Comparison of ENCODE assay signal across 10 mouse cellular contexts in the genomic region with DNA sequence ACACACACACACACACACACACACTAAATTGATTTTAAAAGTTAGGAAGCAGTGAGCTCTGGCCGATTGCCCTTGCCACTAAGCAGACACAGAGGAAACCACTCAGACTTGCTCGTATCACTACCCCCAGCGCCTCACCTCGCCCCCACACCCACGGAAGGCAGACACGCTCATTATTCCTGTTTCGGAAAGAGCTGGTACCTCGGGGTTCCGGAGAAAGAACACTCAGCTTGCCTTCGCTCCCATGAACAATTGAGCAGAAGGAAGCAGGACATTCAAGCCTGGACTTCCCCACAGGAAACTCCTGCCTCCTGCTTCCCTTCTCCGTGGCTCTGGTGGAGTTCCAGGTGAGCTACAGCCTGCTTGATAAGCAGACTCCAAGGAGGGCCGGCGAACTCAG.
DNase-seq lines count a peak whose midpoint lies in the region; ATAC-seq and TF ChIP-seq lines count a peak whose summit lies in the region.
"Had no signal": no experiment of that assay in that cellular context is flagged by ENCODE, and none has a peak within 500 bp of the region (broad histone marks: within the 10 kb centered on the region; RNA-seq: fewer than 3 reads in every experiment).

No protein-coding gene starts in this region.

- no peak for DNase-seq in lung, postnatal 0 days (ENCODE audit: low spot score)
- DNase-seq in lung, postnatal 14 days: no peak
- peak; percentile 41 for DNase-seq in embryonic facial prominence, embryonic 14.5 days (ENCODE audit: low spot score)
- DNase-seq in heart, postnatal 25 days (ENCODE audit: low spot score): peak; percentile 18
- no peak for DNase-seq in frontal cortex, postnatal 14 days (ENCODE audit: low spot score in 2 of 2)
- DNase-seq in c-Kit-positive CD71-positive TER-119-positive erythroid progenitor cells, embryonic 14.5 days (ENCODE audit: low spot score): no peak
- DNase-seq: cerebellum, adult 11 months had no signal

- ATAC-seq in lung, postnatal 0 days: peak; percentile 28; the same call in 1 of the 2 replicates
- ATAC-seq in embryonic facial prominence, embryonic 14.5 days (ENCODE audit: low read depth): no peak
- ATAC-seq in limb, embryonic 13.5 days (ENCODE audit: low FRiP score, low read depth): no peak
- ATAC-seq in midbrain, embryonic 16.5 days: no peak

- no peak overlapping the region for H3K4me2 ChIP-seq in lung, postnatal 0 days (replicated peaks; ENCODE audit: low read depth, low read length)
- H3K4me2 ChIP-seq in embryonic facial prominence, embryonic 14.5 days (ENCODE audit: low read depth, low read length): no peak overlapping the region
- no peak overlapping the region for H3K4me2 ChIP-seq in limb, embryonic 13.5 days (replicated peaks)
- no peak overlapping the region for H3K4me2 ChIP-seq in midbrain, embryonic 16.5 days (ENCODE audit: low read length)
- H3K4me2 ChIP-seq: hindbrain, embryonic 15.5 days had no signal

- no peak for TF ChIP-seq CTCF in lung, postnatal 0 days (IDR thresholded peaks at IDR 0.05)

- intact Hi-C loops in heart, postnatal 25 days (cut with DNase I): no loop called here

- no peaks in the 10 kb centered on the region for H3K36me3 ChIP-seq in lung, postnatal 0 days (ENCODE audit: insufficient read depth, low read length)
- no peaks in the 10 kb centered on the region for H3K36me3 ChIP-seq in embryonic facial prominence, embryonic 14.5 days (ENCODE audit: control insufficient read depth, insufficient read depth, low read length)
- H3K36me3 ChIP-seq in limb, embryonic 13.5 days: no peaks in the 10 kb centered on the region
- no peaks in the 10 kb centered on the region for H3K36me3 ChIP-seq in midbrain, embryonic 16.5 days (ENCODE audit: control insufficient read depth, insufficient read depth, low read length)
- H3K36me3 ChIP-seq: hindbrain, embryonic 15.5 days had no signal

- 58% methylated on average over 13 of the region's 13 CpGs for WGBS in lung, postnatal 0 days
- 61% methylated on average over 13 of the region's 13 CpGs for WGBS in embryonic facial prominence, embryonic 14.5 days
- WGBS in limb, embryonic 13.5 days: 71% methylated on average over 13 of the region's 13 CpGs
- 82% methylated on average over 13 of the region's 13 CpGs for WGBS in midbrain, embryonic 16.5 days

- H3K4me1 ChIP-seq in lung, postnatal 0 days (ENCODE audit: insufficient read depth, low read depth, low read length): peaks cover 5% of the 10 kb centered on the region; the same call in 1 of the 2 replicates
- peaks cover 8% of the 10 kb centered on the region for H3K4me1 ChIP-seq in embryonic facial prominence, embryonic 14.5 days (ENCODE audit: control insufficient read depth, insufficient read depth, low read length)
- peaks cover 20% of the 10 kb centered on the region; the same call in 1 of the 2 replicates for H3K4me1 ChIP-seq in limb, embryonic 13.5 days
- no peaks in the 10 kb centered on the region for H3K4me1 ChIP-seq in midbrain, embryonic 16.5 days (ENCODE audit: control insufficient read depth, insufficient read depth, low read length)

- no peak overlapping the region for H3K4me3 ChIP-seq in lung, postnatal 0 days (ENCODE audit: low read depth, low read length)
- H3K4me3 ChIP-seq in embryonic facial prominence, embryonic 14.5 days (ENCODE audit: low read depth, low read length): no peak overlapping the region
- H3K4me3 ChIP-seq in limb, embryonic 13.5 days: no peak overlapping the region
- no peak overlapping the region for H3K4me3 ChIP-seq in midbrain, embryonic 16.5 days (ENCODE audit: low read depth, low read length)
- H3K4me3 ChIP-seq: hindbrain, embryonic 15.5 days had no signal

- no peaks in the 10 kb centered on the region for H3K27me3 ChIP-seq in lung, postnatal 0 days (replicated peaks; ENCODE audit: insufficient read depth, low read length)
- no peaks in the 10 kb centered on the region for H3K27me3 ChIP-seq in embryonic facial prominence, embryonic 14.5 days (replicated peaks; ENCODE audit: control insufficient read depth, insufficient read depth, low read length)
- H3K27me3 ChIP-seq in limb, embryonic 13.5 days: no peaks in the 10 kb centered on the region
- no peaks in the 10 kb centered on the region for H3K27me3 ChIP-seq in midbrain, embryonic 16.5 days (ENCODE audit: control insufficient read depth, insufficient read depth, low read depth, low read length)
- H3K27me3 ChIP-seq: hindbrain, embryonic 15.5 days had no signal

- no peak for TF ChIP-seq EP300 in lung, postnatal 0 days (IDR thresholded peaks at IDR 0.05)

- H3K9me3 ChIP-seq in lung, postnatal 0 days (ENCODE audit: low read length): no peaks in the 10 kb centered on the region
- no peaks in the 10 kb centered on the region for H3K9me3 ChIP-seq in embryonic facial prominence, embryonic 14.5 days (ENCODE audit: control insufficient read depth, low read length)
- no peaks in the 10 kb centered on the region for H3K9me3 ChIP-seq in limb, embryonic 13.5 days
- no peaks in the 10 kb centered on the region for H3K9me3 ChIP-seq in midbrain, embryonic 16.5 days (replicated peaks; ENCODE audit: control insufficient read depth, low read length, poor library complexity, severe bottlenecking)
- H3K9me3 ChIP-seq: hindbrain, embryonic 15.5 days had no signal

- H3K9ac ChIP-seq in lung, postnatal 0 days (replicated peaks; ENCODE audit: low read depth): no peak overlapping the region
- H3K9ac ChIP-seq in embryonic facial prominence, embryonic 14.5 days (ENCODE audit: low read depth, low read length): no peak overlapping the region
- no peak overlapping the region for H3K9ac ChIP-seq in limb, embryonic 13.5 days
- no peak overlapping the region for H3K9ac ChIP-seq in midbrain, embryonic 16.5 days (ENCODE audit: low read depth, low read length)
- H3K9ac ChIP-seq: hindbrain, embryonic 15.5 days had no signal

- no peak overlapping the region for H3K27ac ChIP-seq in lung, postnatal 0 days (ENCODE audit: low read length)
- H3K27ac ChIP-seq in embryonic facial prominence, embryonic 14.5 days (replicated peaks; ENCODE audit: low read depth, low read length): peak overlapping the region; percentile 45; the same call in 1 of the 2 replicates
- peak overlapping the region; percentile 3; the same call in 1 of the 2 replicates for H3K27ac ChIP-seq in limb, embryonic 13.5 days
- H3K27ac ChIP-seq in midbrain, embryonic 16.5 days (ENCODE audit: low read length): no peak overlapping the region
- H3K27ac ChIP-seq: hindbrain, embryonic 15.5 days had no signal

Comparison
In these comparisons a context has a peak if more than half of its experiments do, and no peak if none do; other contexts are left out.
1. DNase-seq: peak in embryonic facial prominence, embryonic 14.5 days (single experiment) and heart, postnatal 25 days (single experiment); none in lung, postnatal 0 days (single experiment), lung, postnatal 14 days (single experiment), frontal cortex, postnatal 14 days (0 of 2) and c-Kit-positive CD71-positive TER-119-positive erythroid progenitor cells, embryonic 14.5 days (single experiment).
2. H3K27ac ChIP-seq: peak in embryonic facial prominence, embryonic 14.5 days (single experiment) and limb, embryonic 13.5 days (single experiment); none in lung, postnatal 0 days (single experiment) and midbrain, embryonic 16.5 days (single experiment).